Mouse (Mus musculus) cerebellum, adult 2 months (tissue): ENCODE data around the gene Olfr412. TPM values are rescaled to one million over a fixed set of nuclear protein-coding genes. Genes with fewer than 3 reads are reported as not detected.

Experiments used
- DNase-seq, 2 experiments: peaks; one replicate each; pipeline ENCODE4 v3.0.0; 2021
- H3K27ac ChIP-seq: fragments of 200-500 bp; 2 replicates; pipeline ENCODE4 v1.5.1; 2012; ENCODE audit warnings: low read length, control low read depth, inconsistent platforms; ENCODE audit not compliant: insufficient read depth
- H3K27me3 ChIP-seq: fragments of 200-500 bp; 2 replicates; pipeline ENCODE4 v1.6.1; 2012; ENCODE audit warnings: inconsistent platforms, mild to moderate bottlenecking, low read length, moderate library complexity; ENCODE audit not compliant: control insufficient read depth, insufficient read depth
- H3K4me1 ChIP-seq: fragments of 200-500 bp; 2 replicates; pipeline ENCODE4 v1.6.1; 2011; ENCODE audit warnings: low read length; ENCODE audit not compliant: control insufficient read depth, insufficient read depth
- H3K4me3 ChIP-seq: fragments of 200-500 bp; replicated peaks from 2 replicates; pipeline ENCODE3; 2011; ENCODE audit warnings: mild to moderate bottlenecking, low read depth, low read length, control low read depth; ENCODE audit not compliant: insufficient read depth
- CTCF ChIP-seq: fragments of 200-500 bp; IDR thresholded peaks from 2 replicates; pipeline ENCODE4 v1.5.1; 2011; ENCODE audit warnings: low read depth, mild to moderate bottlenecking, control low read depth, low read length, moderate library complexity, borderline replicate concordance; ENCODE audit not compliant: insufficient read depth
- POLR2A ChIP-seq: fragments of 200-500 bp; IDR thresholded peaks from 2 replicates; pipeline ENCODE4 v1.6.1; 2011; ENCODE audit warnings: low read length, control low read depth, borderline replicate concordance; ENCODE audit not compliant: insufficient read depth
- WGBS: fragments of 180-500 bp; shearing (Covaris S2); methylation state at CpG from one replicate; pipeline ENCODE4 v1.1.7; 2018; 5-methylcytosine and 5-hydroxymethylcytosine counted together
- polyA plus RNA-seq: library from polyadenylated mRNA; depleted of rRNA; stranded (reverse); fragments of >200 nt; gene quantifications from 2 replicates; pipeline ENCODE4 v1.2.3, GENCODE M21; 2012

The Olfr412 gene
- polyA plus RNA-seq, 1 experiment: not detected

DNA sequence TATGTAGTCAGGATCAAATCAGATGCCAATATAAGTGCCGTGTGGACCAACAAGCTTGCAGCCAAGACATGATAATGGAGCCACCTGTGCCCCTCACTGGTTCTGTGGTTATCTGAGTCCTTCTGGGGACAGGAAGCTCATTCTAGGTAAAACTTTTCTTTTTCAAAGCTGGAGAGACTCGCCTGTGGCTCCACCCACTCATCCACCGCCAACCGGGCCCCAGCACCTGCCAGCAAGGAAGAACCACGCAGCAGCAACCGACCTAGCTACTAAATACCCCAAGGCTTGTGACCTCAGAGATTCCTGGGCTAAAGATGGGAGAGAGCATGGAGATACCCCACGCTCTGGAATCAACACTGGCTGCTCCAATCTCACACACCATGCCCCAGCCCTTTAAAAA, 43.3 kb downstream of the Olfr412 start:
- Histone ChIP-seq H3K4me3 (no peak overlapping the region), H3K27ac (no peak overlapping the region), H3K27me3 (no peaks in the 10 kb centered on the region), H3K4me1 (peaks cover 6% of the 10 kb centered on the region; the same call in 1 of the 2 replicates)
- 87% methylated on average over 7 of the region's 7 CpGs for WGBS
- no peak for TF ChIP-seq CTCF
- TF ChIP-seq POLR2A: no peak
- DNase-seq: no peak

DNA sequence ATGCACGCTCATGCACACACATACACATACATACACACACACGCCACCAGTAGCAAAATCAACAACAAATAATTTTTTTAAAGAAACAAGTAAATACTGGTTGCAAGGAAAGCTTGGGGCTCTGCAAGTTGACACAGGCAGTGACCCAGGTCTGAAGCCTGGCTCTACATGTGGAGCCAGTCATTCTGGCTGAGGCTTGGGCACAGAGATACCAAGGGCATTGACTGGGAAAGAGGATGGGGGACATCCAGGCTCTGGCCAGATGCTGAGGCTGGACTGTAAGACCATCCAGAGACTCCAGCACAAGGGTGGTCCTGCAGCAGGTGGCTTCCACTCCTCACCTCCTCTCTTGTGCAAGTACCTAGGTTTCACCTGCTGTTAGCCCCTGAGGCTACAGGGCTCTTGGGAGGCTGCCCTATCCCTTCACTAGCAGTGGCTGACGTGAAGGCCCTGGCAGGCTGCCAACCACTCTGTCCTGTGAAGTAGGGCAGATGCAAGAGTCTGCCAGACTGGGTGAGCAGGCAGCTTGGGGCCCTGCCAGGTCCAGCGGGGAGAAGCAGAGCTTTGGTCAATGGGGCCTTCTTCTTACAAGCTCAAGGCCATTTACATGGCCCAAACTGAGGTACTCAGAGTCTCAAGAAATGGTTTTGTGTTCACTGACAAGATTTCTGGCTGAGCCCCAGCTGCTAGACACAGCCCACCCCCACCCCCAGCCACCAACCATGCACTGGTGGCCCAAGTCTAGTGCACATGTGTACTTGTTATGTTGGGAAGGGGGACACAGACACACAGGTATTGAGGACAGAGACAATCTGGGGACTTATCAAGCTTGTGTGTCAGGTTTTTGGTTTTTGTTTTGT, 46.9 kb downstream of the Olfr412 start:
- Histone ChIP-seq H3K27me3 (no peaks in the 10 kb centered on the region), H3K4me3 (no peak overlapping the region), H3K4me1 (peaks cover 6% of the 10 kb centered on the region; the same call in 1 of the 2 replicates), H3K27ac (no peak overlapping the region)
- TF ChIP-seq CTCF (no peak), POLR2A (no peak)
- WGBS: 49% methylated on average over 4 of the region's 4 CpGs
- DNase-seq: peak; percentile 80 to 85

DNA sequence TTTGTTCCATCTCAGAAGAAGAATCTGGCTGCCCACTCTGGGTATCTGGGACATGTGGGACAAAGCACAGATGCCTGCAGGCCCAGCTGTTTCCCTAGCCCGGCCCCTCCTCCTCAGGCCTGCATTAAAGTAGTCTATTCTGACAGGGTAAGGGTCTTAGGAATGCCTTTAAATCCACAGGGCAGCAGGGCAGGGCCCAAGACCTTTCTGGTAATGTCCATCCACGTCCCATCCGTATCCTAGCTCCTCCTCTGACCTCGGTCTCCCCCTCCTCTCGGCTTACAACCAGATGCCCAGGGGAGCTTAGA, 47.5 kb downstream of the Olfr412 start:
- DNase-seq: no peak
- Histone ChIP-seq H3K27me3 (no peaks in the 10 kb centered on the region), H3K27ac (no peak overlapping the region), H3K4me1 (peaks cover 8% of the 10 kb centered on the region), H3K4me3 (no peak overlapping the region)
- 62% methylated on average over 5 of the region's 5 CpGs for WGBS
- no peak for TF ChIP-seq POLR2A
- no peak for TF ChIP-seq CTCF

DNA sequence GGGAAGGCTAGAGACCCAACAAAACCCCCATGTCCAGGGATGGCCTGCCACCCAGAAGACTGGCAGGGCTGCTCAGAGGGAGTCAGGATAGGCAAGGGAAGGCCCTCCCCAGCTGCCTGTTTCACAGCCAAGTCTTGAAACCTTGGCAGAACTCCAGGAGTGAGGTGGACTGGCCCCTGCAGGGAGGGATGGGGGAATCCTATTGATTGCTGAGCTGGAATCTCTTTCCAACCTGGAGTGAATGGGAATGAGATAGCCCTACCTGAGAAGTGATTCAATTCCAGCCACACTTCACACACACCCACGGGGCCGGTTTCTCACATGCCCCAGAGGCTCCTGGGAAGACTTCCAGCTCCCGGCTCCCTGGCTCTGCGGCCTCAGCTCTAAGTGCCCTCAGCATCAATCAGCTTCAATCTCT, 47.9 kb downstream of the Olfr412 start:
- 43% methylated on average over 4 of the region's 4 CpGs for WGBS

DNA sequence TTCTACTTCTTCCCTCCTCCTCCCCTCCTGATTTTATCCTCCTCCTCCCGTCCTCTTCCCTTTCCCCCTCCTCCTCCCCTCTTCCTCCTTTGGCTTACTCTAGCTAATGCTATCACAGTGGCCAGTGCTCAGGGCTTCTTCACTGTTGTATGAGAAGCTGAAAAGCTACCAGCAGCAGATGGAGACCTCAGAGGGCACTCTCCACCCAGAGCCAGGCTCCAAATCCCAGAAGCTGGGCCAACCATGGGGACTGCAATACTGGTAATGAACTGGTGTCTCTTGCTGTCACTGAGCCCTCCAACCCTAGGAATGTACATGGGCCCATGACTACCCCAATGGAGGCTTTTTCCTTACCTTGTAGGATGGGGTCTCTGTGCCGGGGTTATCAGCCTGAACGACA, 50.1 kb downstream of the Olfr412 start:
- H3K4me3 ChIP-seq: no peak overlapping the region
- no peaks in the 10 kb centered on the region for H3K27me3 ChIP-seq
- 83% methylated on average over 3 of the region's 3 CpGs for WGBS
- TF ChIP-seq POLR2A (no peak), CTCF (no peak)
- peaks cover 12% of the 10 kb centered on the region for H3K4me1 ChIP-seq
- H3K27ac ChIP-seq: no peak overlapping the region
- DNase-seq: no peak

More for the DNA sequence above, 47.9 kb downstream of the Olfr412 start:
- no peak for TF ChIP-seq CTCF
- TF ChIP-seq POLR2A: no peak
- Histone ChIP-seq H3K4me1 (peaks cover 11% of the 10 kb centered on the region), H3K4me3 (no peak overlapping the region), H3K27me3 (no peaks in the 10 kb centered on the region), H3K27ac (no peak overlapping the region)
- DNase-seq: peak; percentile 39 to 49

DNA sequence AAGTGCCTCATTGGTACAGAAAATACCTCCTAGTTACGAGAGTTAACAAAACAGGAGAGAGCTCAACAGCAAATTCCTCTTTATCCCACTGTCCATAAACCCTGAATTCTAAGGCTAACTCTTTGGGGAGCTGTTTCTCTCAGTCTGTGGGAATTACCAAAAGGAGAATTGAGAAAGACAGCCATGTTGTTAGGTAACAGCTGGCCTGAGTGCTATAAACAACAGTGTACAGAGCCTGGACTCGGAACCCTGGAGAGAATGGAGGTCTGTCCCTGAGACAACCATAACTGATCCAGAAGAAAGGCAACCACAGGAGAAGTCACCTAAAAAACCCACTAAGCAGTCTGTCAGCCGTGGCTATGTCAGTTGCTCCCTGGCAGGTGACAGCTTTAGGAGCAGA, 50.6 kb downstream of the Olfr412 start:
- Histone ChIP-seq H3K4me3 (no peak overlapping the region), H3K27ac (no peak overlapping the region), H3K27me3 (no peaks in the 10 kb centered on the region), H3K4me1 (peaks cover 12% of the 10 kb centered on the region)
- TF ChIP-seq POLR2A: no peak
- TF ChIP-seq CTCF: no peak
- 92% methylated on average over 3 of the region's 3 CpGs for WGBS
- DNase-seq: no peak

DNA sequence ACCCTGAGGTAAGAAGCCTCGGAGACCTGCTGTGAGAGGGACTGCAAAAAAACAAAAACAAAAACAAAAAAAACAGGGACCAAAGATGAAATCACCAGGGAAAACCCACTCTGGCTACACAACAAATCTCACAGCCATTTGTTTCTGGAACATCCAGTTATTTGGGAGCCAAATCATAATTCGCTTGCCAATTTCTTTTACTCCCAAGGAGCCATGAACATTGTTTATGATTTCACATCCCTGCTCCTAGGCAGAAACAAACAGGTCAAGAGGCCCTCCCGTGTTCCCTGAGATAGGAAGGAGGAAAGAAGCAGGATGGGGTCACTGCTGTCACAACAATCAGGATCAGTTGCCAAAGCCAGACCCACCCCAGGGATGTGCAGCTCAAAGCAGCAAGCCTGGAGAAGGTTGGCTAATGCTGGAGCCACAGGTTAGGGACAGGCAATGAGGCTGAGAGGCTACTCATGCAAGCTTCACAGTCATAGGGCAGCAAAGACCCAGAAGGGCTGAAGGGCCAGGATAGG, 51.6 kb downstream of the Olfr412 start:
- TF ChIP-seq POLR2A: no peak
- TF ChIP-seq CTCF: no peak
- DNase-seq: no peak
- no peak overlapping the region for H3K27ac ChIP-seq
- H3K27me3 ChIP-seq: no peaks in the 10 kb centered on the region
- peaks cover 12% of the 10 kb centered on the region for H3K4me1 ChIP-seq
- WGBS: 79% methylated on average over 3 of the region's 3 CpGs
- no peak overlapping the region for H3K4me3 ChIP-seq

DNA sequence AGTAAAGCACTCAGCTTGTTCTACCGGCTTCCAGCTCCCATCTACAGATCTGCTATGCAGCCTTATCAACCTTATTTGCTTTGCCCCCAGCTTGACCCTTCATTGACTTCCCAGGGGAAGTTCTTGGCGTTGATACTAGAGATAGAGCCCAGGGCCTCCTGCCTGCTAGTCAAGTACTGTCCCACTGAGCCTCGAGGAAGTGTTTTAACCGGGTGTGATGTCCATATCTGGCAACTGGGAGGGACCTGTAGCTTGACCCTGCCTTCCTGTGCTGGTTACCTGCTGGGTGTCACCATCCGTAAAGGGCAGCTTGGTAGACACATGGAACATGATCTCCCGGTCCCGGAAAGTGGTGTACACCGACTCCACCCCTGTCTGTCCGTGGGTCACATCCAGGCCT, 52.2 kb downstream of the Olfr412 start:
- TF ChIP-seq CTCF (no peak), POLR2A (no peak)
- WGBS: 89% methylated on average over 9 of the region's 9 CpGs
- no peak for DNase-seq
- Histone ChIP-seq H3K27ac (no peak overlapping the region), H3K4me3 (no peak overlapping the region), H3K4me1 (peaks cover 9% of the 10 kb centered on the region), H3K27me3 (no peaks in the 10 kb centered on the region)
